Mouse (Mus musculus): ENCODE measurements around the gene Inpp4a. TPM values are rescaled to one million over a fixed set of nuclear protein-coding genes. Genes with fewer than 3 reads are reported as not detected.

The Inpp4a gene
- polyA plus RNA-seq, 1 experiment from 2014 or later, result 14.7 TPM

DNA sequence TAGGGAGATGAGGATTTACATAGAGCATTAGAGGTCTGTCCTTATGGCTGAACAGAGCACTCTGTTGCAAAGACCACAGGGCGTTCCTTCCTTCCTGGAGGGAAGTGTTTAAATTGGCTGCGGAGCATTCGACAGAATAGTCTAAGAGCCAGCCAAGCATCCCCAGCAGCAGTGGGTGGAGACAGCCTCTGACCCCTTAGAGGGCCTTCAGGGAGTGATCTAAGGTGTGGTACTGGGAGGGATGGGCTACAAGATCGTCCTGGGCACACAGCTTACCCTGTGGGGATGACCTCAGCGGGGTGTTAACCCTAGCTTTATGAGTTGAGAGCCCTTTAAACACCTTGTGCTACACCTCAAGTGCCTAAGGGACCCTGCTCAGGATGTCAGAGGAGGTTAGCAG is 24.9 kb downstream of the Inpp4a start:
- Histone ChIP-seq H3K4me1 (no peaks in the 10 kb centered on the region), H3K9me3 (no peaks in the 10 kb centered on the region), H3K9ac (no peak overlapping the region), H3K4me3 (no peak overlapping the region), H3K27me3 (replicated peaks) (no peaks in the 10 kb centered on the region), H3K36me3 (peaks cover 9% of the 10 kb centered on the region), H3K4me2 (no peak overlapping the region), H3K27ac (replicated peaks) (no peak overlapping the region)
- 52% methylated on average over 5 of the region's 5 CpGs for WGBS
- no peak for ATAC-seq (ENCODE audit: extremely low read depth, insufficient number of reproducible peaks, low FRiP score, low TSS enrichment)

- Histone ChIP-seq H3K4me2 (no peak overlapping the region), H3K9ac (no peak overlapping the region), H3K4me3 (no peak overlapping the region), H3K36me3 (peaks cover 9% of the 10 kb centered on the region), H3K27me3 (replicated peaks) (no peaks in the 10 kb centered on the region), H3K9me3 (no peaks in the 10 kb centered on the region), H3K4me1 (peaks cover 16% of the 10 kb centered on the region), H3K27ac (replicated peaks) (no peak overlapping the region)
- WGBS, result 52% methylated on average over 4 of the region's 4 CpGs
- no peak for ATAC-seq (ENCODE audit: extremely low read depth, insufficient number of reproducible peaks, low FRiP score, low TSS enrichment)
Measured at GRCm38 (mm10) chr1:37327311-37327710, 27.6 kb downstream of the Inpp4a start.

DNA sequence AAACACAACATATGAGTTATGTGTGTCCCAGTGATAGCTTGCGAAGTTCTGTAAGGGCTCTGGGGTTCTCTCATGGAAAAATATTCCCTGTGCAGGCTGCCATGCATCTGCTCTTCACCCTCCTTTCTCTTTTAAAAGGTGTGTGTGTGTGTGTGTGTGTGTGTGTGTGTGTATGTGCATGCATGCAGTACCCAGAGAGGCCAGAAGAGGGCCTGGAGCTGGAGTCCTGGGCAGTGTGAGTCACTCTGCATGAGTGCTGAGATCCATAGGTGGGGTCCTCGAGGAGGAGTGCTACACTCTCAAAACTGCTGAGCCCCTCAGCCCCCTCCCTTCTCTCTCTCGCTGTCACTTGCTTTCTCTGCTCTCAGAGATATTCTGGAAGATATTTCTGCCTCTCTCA is 29.5 kb downstream of the Inpp4a start:
- H3K36me3 ChIP-seq, result peaks cover 9% of the 10 kb centered on the region
- no peaks in the 10 kb centered on the region for H3K27me3 ChIP-seq (replicated peaks)
- H3K9me3 ChIP-seq, result no peaks in the 10 kb centered on the region
- no peak overlapping the region for H3K9ac ChIP-seq
- 84% methylated on average over 3 of the region's 3 CpGs for WGBS
- H3K27ac ChIP-seq (replicated peaks), result no peak overlapping the region
- no peak for ATAC-seq (ENCODE audit: extremely low read depth, insufficient number of reproducible peaks, low FRiP score, low TSS enrichment)
- H3K4me1 ChIP-seq, result peaks cover 27% of the 10 kb centered on the region
- H3K4me2 ChIP-seq, result no peak overlapping the region
- no peak overlapping the region for H3K4me3 ChIP-seq

- Histone ChIP-seq H3K36me3 (peaks cover 9% of the 10 kb centered on the region), H3K9me3 (no peaks in the 10 kb centered on the region), H3K4me2 (no peak overlapping the region), H3K4me3 (no peak overlapping the region), H3K4me1 (peaks cover 27% of the 10 kb centered on the region), H3K27me3 (replicated peaks) (no peaks in the 10 kb centered on the region), H3K27ac (replicated peaks) (no peak overlapping the region), H3K9ac (no peak overlapping the region)
- no peak for ATAC-seq (ENCODE audit: extremely low read depth, insufficient number of reproducible peaks, low FRiP score, low TSS enrichment)
- WGBS, result 85% methylated on average over 4 of the region's 4 CpGs
Measured at GRCm38 (mm10) chr1:37329831-37330230, 30.2 kb downstream of the Inpp4a start.

- H3K36me3 ChIP-seq, result peaks cover 9% of the 10 kb centered on the region
- no peaks in the 10 kb centered on the region for H3K27me3 ChIP-seq (replicated peaks)
- H3K9ac ChIP-seq, result no peak overlapping the region
- H3K27ac ChIP-seq (replicated peaks), result no peak overlapping the region
- peaks cover 46% of the 10 kb centered on the region for H3K4me1 ChIP-seq
- H3K4me3 ChIP-seq, result no peak overlapping the region
- WGBS, result 74% methylated on average over 3 of the region's 3 CpGs
- H3K4me2 ChIP-seq, result no peak overlapping the region
- H3K9me3 ChIP-seq, result no peaks in the 10 kb centered on the region
- no peak for ATAC-seq (ENCODE audit: extremely low read depth, insufficient number of reproducible peaks, low FRiP score, low TSS enrichment)
Measured at GRCm38 (mm10) chr1:37332756-37333155, 33.1 kb downstream of the Inpp4a start.

- peaks cover 48% of the 10 kb centered on the region for H3K4me1 ChIP-seq
- no peak for ATAC-seq (ENCODE audit: extremely low read depth, insufficient number of reproducible peaks, low FRiP score, low TSS enrichment)
- H3K36me3 ChIP-seq, result peaks cover 6% of the 10 kb centered on the region
- WGBS, result 61% methylated on average over 4 of the region's 4 CpGs
- H3K4me3 ChIP-seq, result no peak overlapping the region
- H3K27me3 ChIP-seq (replicated peaks), result no peaks in the 10 kb centered on the region
- no peak overlapping the region for H3K27ac ChIP-seq (replicated peaks)
- no peaks in the 10 kb centered on the region for H3K9me3 ChIP-seq
- no peak overlapping the region for H3K4me2 ChIP-seq
- no peak overlapping the region for H3K9ac ChIP-seq
Measured at GRCm38 (mm10) chr1:37333741-37334440, 34.2 kb downstream of the Inpp4a start.

GRCm38 (mm10) chr1:37336022-37336421 is 36.4 kb downstream of the Inpp4a start:
- peaks cover 42% of the 10 kb centered on the region for H3K4me1 ChIP-seq
- no peak overlapping the region for H3K9ac ChIP-seq
- H3K4me3 ChIP-seq, result no peak overlapping the region
- H3K27me3 ChIP-seq (replicated peaks), result no peaks in the 10 kb centered on the region
- ATAC-seq (ENCODE audit: extremely low read depth, insufficient number of reproducible peaks, low FRiP score, low TSS enrichment), result no peak
- no peaks in the 10 kb centered on the region for H3K36me3 ChIP-seq
- H3K9me3 ChIP-seq, result no peaks in the 10 kb centered on the region
- no peak overlapping the region for H3K27ac ChIP-seq (replicated peaks)
- H3K4me2 ChIP-seq, result no peak overlapping the region
- WGBS, result 83% methylated on average over 2 of the region's 2 CpGs

GRCm38 (mm10) chr1:37336794-37337193 is 37.1 kb downstream of the Inpp4a start:
- H3K9me3 ChIP-seq, result no peaks in the 10 kb centered on the region
- no peak overlapping the region for H3K4me3 ChIP-seq
- H3K4me1 ChIP-seq, result peaks cover 42% of the 10 kb centered on the region
- H3K27me3 ChIP-seq (replicated peaks), result no peaks in the 10 kb centered on the region
- no peaks in the 10 kb centered on the region for H3K36me3 ChIP-seq
- H3K27ac ChIP-seq (replicated peaks), result no peak overlapping the region
- ATAC-seq (ENCODE audit: extremely low read depth, insufficient number of reproducible peaks, low FRiP score, low TSS enrichment), result no peak
- H3K9ac ChIP-seq, result no peak overlapping the region; the same call in 1 of the 2 replicates
- 57% methylated on average over 2 of the region's 2 CpGs for WGBS
- H3K4me2 ChIP-seq, result no peak overlapping the region

- Histone ChIP-seq H3K9me3 (no peaks in the 10 kb centered on the region), H3K27me3 (replicated peaks) (no peaks in the 10 kb centered on the region), H3K4me1 (peaks cover 44% of the 10 kb centered on the region), H3K36me3 (no peaks in the 10 kb centered on the region), H3K4me2 (no peak overlapping the region), H3K27ac (replicated peaks) (no peak overlapping the region), H3K9ac (no peak overlapping the region; the same call in 1 of the 2 replicates), H3K4me3 (no peak overlapping the region)
- WGBS, result 39% methylated on average over 9 of the region's 9 CpGs
- no peak for ATAC-seq (ENCODE audit: extremely low read depth, insufficient number of reproducible peaks, low FRiP score, low TSS enrichment)
Measured at GRCm38 (mm10) chr1:37337273-37337672, 37.6 kb downstream of the Inpp4a start.

GRCm38 (mm10) chr1:37339144-37339543 is 39.5 kb downstream of the Inpp4a start:
- WGBS, result 91% methylated on average over 8 of the region's 8 CpGs
- Histone ChIP-seq H3K4me1 (peaks cover 45% of the 10 kb centered on the region), H3K9me3 (no peaks in the 10 kb centered on the region), H3K36me3 (no peaks in the 10 kb centered on the region), H3K27me3 (replicated peaks) (no peaks in the 10 kb centered on the region), H3K27ac (replicated peaks) (no peak overlapping the region), H3K4me2 (no peak overlapping the region), H3K9ac (no peak overlapping the region), H3K4me3 (no peak overlapping the region)
- no peak for ATAC-seq (ENCODE audit: extremely low read depth, insufficient number of reproducible peaks, low FRiP score, low TSS enrichment)

DNA sequence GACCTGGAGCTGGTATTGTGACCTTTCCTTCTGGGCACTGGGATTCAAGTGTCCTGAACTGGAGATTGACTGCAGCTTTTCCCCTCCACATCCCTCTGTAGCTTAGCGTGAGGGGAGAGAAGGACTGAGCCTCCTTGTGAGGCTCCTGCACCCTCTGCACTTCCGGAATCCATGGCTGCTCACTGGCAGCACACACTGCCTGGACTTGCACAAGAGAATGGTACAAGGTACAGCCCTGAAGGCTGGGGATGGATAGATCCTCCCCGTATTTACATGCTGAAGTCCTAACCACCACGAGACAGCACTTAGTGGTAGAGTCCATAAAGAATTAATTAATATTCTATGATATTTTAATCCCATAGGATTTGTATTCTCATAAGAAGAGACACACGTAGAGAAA is 41.7 kb downstream of the Inpp4a start:
- H3K9ac ChIP-seq, result no peak overlapping the region
- no peak overlapping the region for H3K4me3 ChIP-seq
- WGBS, result 80% methylated on average over 5 of the region's 5 CpGs
- H3K9me3 ChIP-seq, result no peaks in the 10 kb centered on the region
- H3K27ac ChIP-seq (replicated peaks), result peak overlapping the region; percentile 48; the same call in 1 of the 2 replicates
- no peaks in the 10 kb centered on the region for H3K27me3 ChIP-seq (replicated peaks)
- no peaks in the 10 kb centered on the region for H3K36me3 ChIP-seq
- ATAC-seq (ENCODE audit: extremely low read depth, insufficient number of reproducible peaks, low FRiP score, low TSS enrichment), result no peak
- peaks cover 47% of the 10 kb centered on the region for H3K4me1 ChIP-seq
- H3K4me2 ChIP-seq, result no peak overlapping the region

GRCm38 (mm10) chr1:37341914-37342313 is 42.2 kb downstream of the Inpp4a start:
- Histone ChIP-seq H3K27me3 (replicated peaks) (no peaks in the 10 kb centered on the region), H3K4me2 (no peak overlapping the region), H3K27ac (replicated peaks) (peak overlapping the region; percentile 48; the same call in 1 of the 2 replicates), H3K4me1 (peaks cover 45% of the 10 kb centered on the region), H3K4me3 (no peak overlapping the region), H3K36me3 (no peaks in the 10 kb centered on the region), H3K9ac (no peak overlapping the region), H3K9me3 (no peaks in the 10 kb centered on the region)
- WGBS, result 37% methylated on average over 4 of the region's 4 CpGs
- ATAC-seq (ENCODE audit: extremely low read depth, insufficient number of reproducible peaks, low FRiP score, low TSS enrichment), result peak; percentile 45; the same call in 1 of the 2 replicates
